Comparison of ENCODE assay signal across 13 mouse cellular contexts in the genomic region with DNA sequence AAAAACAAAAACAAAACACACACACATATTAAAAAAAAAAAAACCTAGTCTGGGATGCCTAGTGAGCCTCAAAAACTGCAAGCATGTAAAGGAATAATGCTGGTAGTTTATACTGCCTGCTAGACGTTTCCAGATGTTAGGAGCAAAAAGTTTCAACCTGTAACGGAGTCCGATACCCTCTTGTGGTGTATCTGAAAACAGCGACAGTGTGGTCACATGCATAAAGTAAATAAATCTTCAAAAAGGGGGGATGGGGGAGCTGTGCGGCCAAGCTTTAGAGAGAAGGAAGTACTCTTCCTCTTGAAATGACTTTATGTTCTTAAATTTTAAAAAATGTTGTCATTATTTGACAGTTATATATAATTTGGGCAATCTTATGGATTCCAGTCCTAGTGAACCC. TPM values are rescaled to one million over a fixed set of nuclear protein-coding genes. Genes with fewer than 3 reads are reported as not detected.
DNase-seq lines count a peak whose midpoint lies in the region; ATAC-seq and TF ChIP-seq lines count a peak whose summit lies in the region.
"Had no signal": no experiment of that assay in that cellular context is flagged by ENCODE, and none has a peak within 500 bp of the region (broad histone marks: within the 10 kb centered on the region; RNA-seq: fewer than 3 reads in every experiment).

No protein-coding gene starts in this region.

- H3K4me2 ChIP-seq in lung, embryonic 14.5 days: no peak overlapping the region
- H3K4me2 ChIP-seq: forebrain, embryonic 13.5 days had no signal

- TF ChIP-seq CTCF in lung, embryonic 14.5 days (IDR thresholded peaks at IDR 0.05; ENCODE audit: low read depth): no peak
- no peak for TF ChIP-seq CTCF in lung, adult 2 months (IDR thresholded peaks at IDR 0.05; ENCODE audit: insufficient read depth, low read length)
- peak; percentile 14; the same call in 1 of the 2 replicates for TF ChIP-seq CTCF in E14TG2a.4 (conservative IDR thresholded peaks at IDR 0.05; ENCODE audit: low read length)

- 22% methylated on average over 5 of the region's 5 CpGs for WGBS in lung, embryonic 14.5 days
- 9% methylated on average over 5 of the region's 5 CpGs for whole genome bisulfite sequencing in lung, adult 2 months

- peak; percentile 25 for DNase-seq in lung, embryonic 14.5 days
- DNase-seq in lung, adult 2 months: no peak
- peak; percentile 14 for DNase-seq in WW6 (ENCODE audit: low read depth, low spot score)
- DNase-seq in splenic B cell, adult 2 months (ENCODE audit: low read depth, low spot score): peak; percentile 43
- no peak for DNase-seq in ovary, postnatal 14 days (ENCODE audit: low spot score)
- DNase-seq: heart, adult 18-20 months; kidney, postnatal 14 days; lung, postnatal 4 days had no signal

- no peak overlapping the region for H3K27ac ChIP-seq in lung, embryonic 14.5 days (ENCODE audit: low read depth)
- H3K27ac ChIP-seq: forebrain, embryonic 13.5 days; hindbrain, embryonic 10.5 days had no signal

- no peak overlapping the region for H3K9ac ChIP-seq in lung, embryonic 14.5 days
- H3K9ac ChIP-seq: forebrain, embryonic 13.5 days had no signal

- no peak for ATAC-seq in lung, embryonic 14.5 days (ENCODE audit: insufficient read depth)
- ATAC-seq in monocyte, adult 5-6 weeks (replicated peaks; ENCODE audit: insufficient number of reproducible peaks, low FRiP score, low TSS enrichment, poor library complexity, severe bottlenecking): no peak
- ATAC-seq: forebrain, embryonic 13.5 days had no signal

- no peaks in the 10 kb centered on the region for H3K4me1 ChIP-seq in lung, embryonic 14.5 days (ENCODE audit: insufficient read depth)
- no peaks in the 10 kb centered on the region for H3K4me1 ChIP-seq in lung, adult 2 months (ENCODE audit: control insufficient read depth, insufficient read depth, low read length)
- H3K4me1 ChIP-seq in E14TG2a.4 (replicated peaks; ENCODE audit: low read depth, low read length): no peaks in the 10 kb centered on the region
- H3K4me1 ChIP-seq: forebrain, embryonic 13.5 days; hindbrain, embryonic 10.5 days had no signal

- no peaks in the 10 kb centered on the region for H3K36me3 ChIP-seq in lung, embryonic 14.5 days (ENCODE audit: insufficient read depth)
- no peaks in the 10 kb centered on the region for H3K36me3 ChIP-seq in E14TG2a.4 (ENCODE audit: insufficient read depth, low read length)
- H3K36me3 ChIP-seq in splenic B cell, adult 2 months (ENCODE audit: control insufficient read depth, insufficient read depth, low read length, poor library complexity, severe bottlenecking): no peaks in the 10 kb centered on the region
- H3K36me3 ChIP-seq: hindbrain, embryonic 10.5 days had no signal

- no peaks in the 10 kb centered on the region for H3K27me3 ChIP-seq in lung, embryonic 14.5 days (ENCODE audit: insufficient read depth, low read length)
- H3K27me3 ChIP-seq in E14TG2a.4 (ENCODE audit: insufficient read depth, low read length): no peaks in the 10 kb centered on the region
- H3K27me3 ChIP-seq in splenic B cell, adult 2 months (ENCODE audit: control insufficient read depth, insufficient read depth, low read length, poor library complexity, severe bottlenecking): no peaks in the 10 kb centered on the region
- H3K27me3 ChIP-seq: forebrain, embryonic 13.5 days had no signal

- no peak for TF ChIP-seq POLR2A in lung, adult 2 months (IDR thresholded peaks at IDR 0.05; ENCODE audit: borderline replicate concordance, extremely low read depth, low read depth, low read length)

- H3K4me3 ChIP-seq in lung, embryonic 14.5 days (ENCODE audit: low read depth, low read length): no peak overlapping the region
- no peak overlapping the region for H3K4me3 ChIP-seq in lung, adult 2 months (replicated peaks; ENCODE audit: extremely low read depth, low read depth, low read length)
- H3K4me3 ChIP-seq in E14TG2a.4 (replicated peaks; ENCODE audit: low read length): no peak overlapping the region
- H3K4me3 ChIP-seq: forebrain, embryonic 13.5 days; hindbrain, embryonic 10.5 days; myocyte had no signal

- H3K9me3 ChIP-seq in lung, embryonic 14.5 days (ENCODE audit: low read depth, low read length): no peaks in the 10 kb centered on the region
- no peaks in the 10 kb centered on the region for H3K9me3 ChIP-seq in E14TG2a.4 (ENCODE audit: low read length)
- H3K9me3 ChIP-seq: forebrain, embryonic 13.5 days had no signal

RNA-seq across cellular contexts. Expression of gene Pex5, which starts 34.7 kb away (rescaled TPM):
- 31.3 and 33.4 TPM in 2 replicates for polyA plus RNA-seq in lung, embryonic 14.5 days (2014; fragmentation: Nextera tagmentation; extraction: Ambion mirVana)
- 24.2 and 31.2 TPM in 2 replicates for polyA plus RNA-seq in lung, adult 2 months (2012; rRNA removed)
- total RNA-seq in monocyte, adult 5-6 weeks (2017): 17.3 to 24.2 TPM (median 20.2 TPM) in 3 replicates

Comparison
In these comparisons a context has a peak if more than half of its experiments do, and no peak if none do; other contexts are left out.
1. DNase-seq: peak in lung, embryonic 14.5 days (single experiment), WW6 (single experiment) and splenic B cell, adult 2 months (single experiment); none in lung, adult 2 months (single experiment) and ovary, postnatal 14 days (single experiment).